Mouse (Mus musculus): ENCODE data around the gene Cdkn3. TPM values are rescaled to one million over a fixed set of nuclear protein-coding genes. Genes with fewer than 3 reads are reported as not detected.
"Not testable (repeated sequence)": the region's sequence is repeated elsewhere in the genome, so short reads cannot be mapped to it uniquely, and the experiment has no call there.

The Cdkn3 gene
- polyA plus RNA-seq (2016; fragmentation: Nextera tagmentation; extraction: Ambion mirVana): 36.0 and 39.0 TPM in 2 replicates

- under 1% methylated on average over 54 of the region's 54 CpGs for WGBS
- Histone ChIP-seq H3K36me3 (peaks cover 14% of the 10 kb centered on the region), H3K9me3 (replicated peaks) (no peaks in the 10 kb centered on the region), H3K4me1 (peaks cover 15% of the 10 kb centered on the region), H3K4me3 (peak within 1 kb of the TSS; percentile 88), H3K27ac (peak within 1 kb of the TSS; percentile 92), H3K27me3 (ENCODE audit: low read depth, poor library complexity, severe bottlenecking) (no peaks in the 10 kb centered on the region)
- DNase-seq (ENCODE audit: low spot score): peak; percentile 88
Observed at GRCm38 (mm10) chr14:46760355-46761029, at the start of gene Cdkn3. Gene Cdkn3 (plus strand): TSS chr14:46760541.

- Histone ChIP-seq H3K9me3 (replicated peaks) (no peaks in the 10 kb centered on the region), H3K36me3 (no peaks in the 10 kb centered on the region), H3K27me3 (ENCODE audit: low read depth, poor library complexity, severe bottlenecking) (peaks cover 38% of the 10 kb centered on the region), H3K4me3 (no peak overlapping the region), H3K27ac (peak overlapping the region; percentile 80), H3K4me1 (peaks cover 47% of the 10 kb centered on the region)
- peak; percentile 84 for DNase-seq (ENCODE audit: low spot score)
- WGBS: 11% methylated on average over 12 of the region's 12 CpGs
Observed at GRCm38 (mm10) chr14:46718483-46718922, 41.8 kb upstream of the Cdkn3 start.

DNA sequence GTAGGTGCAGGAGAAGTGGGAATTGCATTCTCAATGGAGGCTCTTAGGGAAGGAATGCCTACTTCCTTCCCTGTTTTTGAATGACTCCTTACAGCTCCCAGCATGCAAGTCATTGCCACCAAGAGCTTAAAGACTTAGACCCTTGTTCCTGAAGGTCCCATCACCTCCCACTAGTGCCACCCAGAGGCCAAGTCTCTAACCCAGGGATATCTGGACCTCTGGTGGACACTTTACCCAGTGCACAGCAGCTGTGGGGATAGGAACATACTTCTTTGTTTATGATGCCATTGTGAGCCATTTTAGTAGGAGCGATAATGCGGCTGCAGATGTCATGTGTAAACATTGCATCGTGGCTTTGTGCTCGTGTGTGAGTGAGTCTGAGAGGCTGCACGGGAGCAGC is 38.3 kb upstream of the Cdkn3 start:
- Histone ChIP-seq H3K27me3 (ENCODE audit: low read depth, poor library complexity, severe bottlenecking) (peaks cover 19% of the 10 kb centered on the region), H3K4me1 (peaks cover 54% of the 10 kb centered on the region), H3K27ac (peak overlapping the region; percentile 53), H3K36me3 (no peaks in the 10 kb centered on the region), H3K4me3 (no peak overlapping the region), H3K9me3 (replicated peaks) (no peaks in the 10 kb centered on the region)
- 66% methylated on average over 5 of the region's 5 CpGs for WGBS
- peak; percentile 62 for DNase-seq (ENCODE audit: low spot score)

GRCm38 (mm10) chr14:46723828-46724227 is 36.5 kb upstream of the Cdkn3 start:
- H3K4me3 ChIP-seq: no peak overlapping the region
- no peak overlapping the region; the same call in 1 of the 2 replicates for H3K27ac ChIP-seq
- H3K9me3 ChIP-seq (replicated peaks): no peaks in the 10 kb centered on the region
- 22% methylated on average over 3 of the region's 3 CpGs for WGBS
- H3K27me3 ChIP-seq (ENCODE audit: low read depth, poor library complexity, severe bottlenecking): peaks cover 19% of the 10 kb centered on the region
- no peak for DNase-seq (ENCODE audit: low spot score)
- H3K36me3 ChIP-seq: no peaks in the 10 kb centered on the region
- H3K4me1 ChIP-seq: peaks cover 40% of the 10 kb centered on the region

GRCm38 (mm10) chr14:46724941-46725340 is 35.4 kb upstream of the Cdkn3 start:
- no peaks in the 10 kb centered on the region for H3K36me3 ChIP-seq
- no peak for DNase-seq (ENCODE audit: low spot score)
- WGBS: 19% methylated on average over 5 of the region's 5 CpGs
- no peaks in the 10 kb centered on the region for H3K9me3 ChIP-seq (replicated peaks)
- no peak overlapping the region for H3K27ac ChIP-seq
- H3K27me3 ChIP-seq (ENCODE audit: low read depth, poor library complexity, severe bottlenecking): peaks cover 18% of the 10 kb centered on the region
- H3K4me3 ChIP-seq: no peak overlapping the region
- peaks cover 29% of the 10 kb centered on the region for H3K4me1 ChIP-seq

DNA sequence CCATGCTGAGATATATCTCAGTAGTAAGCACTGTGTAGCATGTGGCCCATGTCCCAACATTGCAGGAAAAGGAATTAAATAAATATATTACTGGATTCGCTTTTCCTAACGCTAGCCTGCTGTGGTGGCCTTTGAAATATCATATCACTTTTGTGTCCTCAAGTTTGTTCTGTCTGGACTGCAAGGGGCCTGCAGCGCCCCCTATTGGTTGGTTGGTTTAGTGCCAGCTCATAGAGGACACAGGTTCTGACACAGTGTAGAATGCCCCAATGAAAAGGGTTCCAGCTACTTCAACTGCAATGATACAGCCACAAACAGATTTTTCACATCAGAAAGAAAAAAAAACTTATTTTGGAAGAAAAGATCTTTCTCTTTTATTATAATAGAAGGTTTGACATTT is 34.6 kb upstream of the Cdkn3 start:
- DNase-seq (ENCODE audit: low spot score): no peak
- Histone ChIP-seq H3K27ac (no peak overlapping the region), H3K36me3 (no peaks in the 10 kb centered on the region), H3K27me3 (ENCODE audit: low read depth, poor library complexity, severe bottlenecking) (peaks cover 10% of the 10 kb centered on the region), H3K9me3 (replicated peaks) (no peaks in the 10 kb centered on the region), H3K4me1 (peaks cover 24% of the 10 kb centered on the region), H3K4me3 (no peak overlapping the region)
- 66% methylated on average over 3 of the region's 3 CpGs for WGBS

DNA sequence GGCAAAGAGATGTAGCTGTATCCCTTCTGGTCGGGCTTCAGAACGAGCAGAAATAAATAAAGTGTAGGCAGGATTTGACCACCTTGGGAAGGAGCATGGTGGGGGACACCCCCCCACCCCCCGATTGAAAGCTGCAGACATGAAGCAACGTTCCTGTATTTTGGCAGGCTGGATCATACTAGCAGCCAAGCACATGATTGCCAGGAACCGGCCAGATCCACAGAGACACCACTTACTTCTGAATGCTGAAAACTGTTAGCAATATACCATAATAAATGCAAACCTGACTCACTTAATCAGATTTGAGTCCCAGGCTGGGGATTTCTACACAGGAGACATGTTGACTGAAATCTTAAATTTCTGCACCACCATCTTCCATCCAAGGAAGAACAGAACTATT is 26.1 kb upstream of the Cdkn3 start:
- Histone ChIP-seq H3K4me1 (no peaks in the 10 kb centered on the region), H3K4me3 (no peak overlapping the region), H3K9me3 (replicated peaks) (no peaks in the 10 kb centered on the region), H3K36me3 (no peaks in the 10 kb centered on the region), H3K27ac (no peak overlapping the region), H3K27me3 (ENCODE audit: low read depth, poor library complexity, severe bottlenecking) (no peaks in the 10 kb centered on the region)
- WGBS: 85% methylated on average over 5 of the region's 5 CpGs
- DNase-seq (ENCODE audit: low spot score): no peak

DNA sequence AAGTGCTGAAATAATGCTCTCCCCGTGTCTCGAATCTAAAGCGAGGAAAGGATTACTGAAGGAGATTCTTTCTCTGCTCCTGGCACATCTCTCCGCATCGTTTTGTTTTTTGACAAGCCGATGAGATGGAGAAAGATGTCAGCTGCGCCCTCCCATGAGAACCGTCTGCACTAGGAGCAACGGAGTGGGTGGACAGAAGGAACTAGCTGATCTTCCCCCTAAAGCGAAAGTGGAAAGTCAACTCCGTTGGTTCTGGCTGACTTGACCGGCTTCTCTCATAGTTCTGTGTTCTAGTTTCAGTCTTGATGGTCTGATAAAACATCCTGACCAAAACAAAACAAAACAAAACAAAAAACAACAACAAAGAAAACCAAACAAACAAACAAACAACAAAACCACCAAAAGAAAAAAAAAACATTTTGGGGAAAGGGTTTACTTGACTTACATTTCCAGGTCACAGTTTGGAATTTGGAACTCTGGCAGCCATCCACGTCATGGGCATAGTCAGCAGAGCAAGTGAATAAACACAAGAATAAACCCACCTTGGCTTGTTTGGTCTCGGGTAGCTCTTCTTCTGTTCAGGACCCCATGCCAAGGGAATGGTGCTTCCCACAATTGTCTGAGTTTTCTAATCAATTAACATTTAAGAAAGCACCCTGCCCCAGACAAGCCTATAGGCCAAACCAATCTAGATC is 25.4 kb upstream of the Cdkn3 start:
- Histone ChIP-seq H3K4me3 (no peak overlapping the region), H3K4me1 (no peaks in the 10 kb centered on the region), H3K9me3 (replicated peaks) (no peaks in the 10 kb centered on the region), H3K36me3 (no peaks in the 10 kb centered on the region), H3K27me3 (ENCODE audit: low read depth, poor library complexity, severe bottlenecking) (no peaks in the 10 kb centered on the region), H3K27ac (no peak overlapping the region)
- 91% methylated on average over 14 of the region's 14 CpGs for WGBS
- DNase-seq (ENCODE audit: low spot score): no peak

- Histone ChIP-seq H3K9me3 (replicated peaks) (no peaks in the 10 kb centered on the region), H3K4me3 (no peak overlapping the region), H3K27ac (no peak overlapping the region), H3K4me1 (no peaks in the 10 kb centered on the region), H3K36me3 (no peaks in the 10 kb centered on the region), H3K27me3 (ENCODE audit: low read depth, poor library complexity, severe bottlenecking) (no peaks in the 10 kb centered on the region)
- WGBS: 96% methylated on average over 4 of the region's 4 CpGs
- no peak for DNase-seq (ENCODE audit: low spot score)
Observed at GRCm38 (mm10) chr14:46736366-46736765, 24.0 kb upstream of the Cdkn3 start.

DNA sequence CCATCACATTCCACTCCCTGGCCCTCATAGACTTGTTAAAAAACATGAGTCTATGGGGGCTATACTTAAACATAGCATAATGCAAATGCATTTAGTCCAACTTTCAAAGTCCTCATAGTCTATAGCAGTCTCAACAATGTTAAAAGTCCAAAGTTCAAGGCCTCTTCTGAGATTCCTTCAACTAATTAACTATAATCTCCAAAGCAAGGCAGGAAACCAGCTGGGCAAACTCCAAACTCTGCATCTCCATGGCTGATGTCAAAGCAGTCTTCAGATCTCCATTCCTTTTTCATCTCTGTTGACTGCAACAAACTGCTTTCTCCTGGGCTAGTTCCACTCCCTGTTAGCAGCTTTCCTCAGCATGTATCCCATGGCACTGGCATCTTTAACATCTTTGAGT is 23.0 kb upstream of the Cdkn3 start:
- H3K4me3 ChIP-seq; H3K4me1 ChIP-seq; H3K27ac ChIP-seq; H3K27me3 ChIP-seq (ENCODE audit: low read depth, poor library complexity, severe bottlenecking); H3K36me3 ChIP-seq; H3K9me3 ChIP-seq (replicated peaks); DNase-seq (ENCODE audit: low spot score): not testable (repeated sequence)

GRCm38 (mm10) chr14:46742674-46743073 is 17.7 kb upstream of the Cdkn3 start:
- Histone ChIP-seq H3K4me1 (no peaks in the 10 kb centered on the region), H3K27me3 (ENCODE audit: low read depth, poor library complexity, severe bottlenecking) (no peaks in the 10 kb centered on the region), H3K4me3 (no peak overlapping the region), H3K9me3 (replicated peaks) (no peaks in the 10 kb centered on the region), H3K27ac (no peak overlapping the region), H3K36me3 (no peaks in the 10 kb centered on the region)
- no peak for DNase-seq (ENCODE audit: low spot score)
- 86% methylated on average over 2 of the region's 2 CpGs for WGBS

- Histone ChIP-seq H3K4me1 (no peaks in the 10 kb centered on the region), H3K27me3 (ENCODE audit: low read depth, poor library complexity, severe bottlenecking) (no peaks in the 10 kb centered on the region), H3K9me3 (replicated peaks) (no peaks in the 10 kb centered on the region), H3K36me3 (no peaks in the 10 kb centered on the region), H3K27ac (no peak overlapping the region), H3K4me3 (no peak overlapping the region)
- WGBS: 91% methylated on average over 8 of the region's 8 CpGs
- no peak for DNase-seq (ENCODE audit: low spot score)
Observed at GRCm38 (mm10) chr14:46745413-46745812, 14.9 kb upstream of the Cdkn3 start.

GRCm38 (mm10) chr14:46754371-46754770 is 6.0 kb upstream of the Cdkn3 start:
- 76% methylated on average over 10 of the region's 10 CpGs for WGBS
- not testable (repeated sequence) for H3K4me3 ChIP-seq; H3K27ac ChIP-seq; H3K36me3 ChIP-seq; DNase-seq (ENCODE audit: low spot score); H3K27me3 ChIP-seq (ENCODE audit: low read depth, poor library complexity, severe bottlenecking); H3K9me3 ChIP-seq (replicated peaks); H3K4me1 ChIP-seq
